Mouse (Mus musculus) thymus, postnatal 10 days (tissue): ENCODE measurements around the gene Zfp13.
A peak's percentile ranks its signal among the peaks of the same experiment; 100 is the strongest.

Experiments
- DNase-seq, 2 experiments: peaks; one replicate each; pipeline ENCODE4 v3.0.0; 2021; ENCODE audit warnings: low spot score in 2 of 2

Zfp13 gene

GRCm38 (mm10) chr17:23592208-23592925, 6.9 kb downstream of the Zfp13 start:
- peak; percentile 73 to 81 for DNase-seq

- no peak for DNase-seq
These were observed 12.0 kb downstream of the Zfp13 start for GRCm38 (mm10) chr17:23587253-23587652.

- DNase-seq: no peak
These were observed 13.4 kb downstream of the Zfp13 start for GRCm38 (mm10) chr17:23585721-23586491.

DNA sequence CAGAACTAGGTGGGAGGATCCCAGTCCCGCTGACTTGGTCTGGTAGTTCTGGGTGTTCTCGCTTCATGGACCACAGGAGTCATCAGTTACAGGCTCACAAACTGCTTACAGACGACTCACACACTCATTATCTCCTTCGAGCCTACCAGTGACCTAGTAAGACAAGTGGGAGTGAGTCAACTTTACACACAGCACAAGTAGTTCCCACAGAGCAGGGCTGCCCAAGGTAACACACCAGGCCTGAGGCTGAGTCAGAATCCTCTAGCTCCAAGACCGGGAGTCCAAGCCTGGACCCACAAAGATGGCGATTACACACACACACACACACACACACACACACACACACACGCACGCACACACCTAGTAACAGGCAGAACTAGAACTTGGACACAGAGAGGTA, 14.5 kb downstream of the Zfp13 start:
- DNase-seq: no peak

GRCm38 (mm10) chr17:23575951-23576552, 23.2 kb downstream of the Zfp13 start:
- no peak for DNase-seq

DNA sequence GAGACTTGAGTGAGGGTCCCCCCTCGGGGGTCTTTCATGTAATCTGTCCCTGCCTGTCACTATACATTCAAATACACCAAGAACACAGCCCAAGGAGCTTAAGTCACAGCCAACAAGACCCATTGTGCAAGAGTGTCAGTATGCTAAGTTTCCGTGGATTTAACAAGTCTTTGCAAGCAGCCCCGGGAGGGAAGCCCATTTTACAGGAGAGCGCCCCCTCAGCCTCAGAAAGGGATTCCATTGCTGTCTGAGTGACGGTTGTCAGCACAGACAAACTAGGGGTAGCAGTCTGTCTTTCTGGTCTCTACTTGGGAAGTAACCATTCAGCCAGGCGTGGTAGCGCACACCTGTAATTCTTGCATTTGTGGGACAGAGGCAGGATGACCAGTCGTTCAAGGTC, 25.2 kb downstream of the Zfp13 start:
- no peak for DNase-seq

GRCm38 (mm10) chr17:23572059-23572458, 27.2 kb downstream of the Zfp13 start:
- DNase-seq: no peak

- no peak for DNase-seq
These were observed 28.2 kb downstream of the Zfp13 start for GRCm38 (mm10) chr17:23571084-23571483.

DNA sequence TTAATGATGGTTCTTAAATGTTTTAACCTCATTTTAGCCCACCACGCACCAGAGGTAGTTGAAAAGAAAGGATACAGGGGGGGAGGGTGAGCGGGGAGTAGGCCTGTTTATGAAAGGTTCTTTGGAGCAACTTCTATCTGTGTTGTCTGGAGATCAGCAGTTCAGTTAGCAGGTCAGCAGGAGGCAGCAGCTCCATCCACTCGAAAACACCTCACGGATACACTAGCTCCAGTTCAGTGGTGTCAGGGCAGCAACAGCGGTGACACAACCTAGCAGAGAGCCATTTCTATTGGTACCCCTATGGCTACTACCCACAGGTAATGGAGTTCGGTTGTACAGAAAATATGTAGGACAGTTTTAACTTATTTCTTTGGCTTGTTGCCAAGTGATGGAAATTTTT, 29.3 kb downstream of the Zfp13 start:
- peak in 1 of 2 experiments; percentile 48 for DNase-seq

DNA sequence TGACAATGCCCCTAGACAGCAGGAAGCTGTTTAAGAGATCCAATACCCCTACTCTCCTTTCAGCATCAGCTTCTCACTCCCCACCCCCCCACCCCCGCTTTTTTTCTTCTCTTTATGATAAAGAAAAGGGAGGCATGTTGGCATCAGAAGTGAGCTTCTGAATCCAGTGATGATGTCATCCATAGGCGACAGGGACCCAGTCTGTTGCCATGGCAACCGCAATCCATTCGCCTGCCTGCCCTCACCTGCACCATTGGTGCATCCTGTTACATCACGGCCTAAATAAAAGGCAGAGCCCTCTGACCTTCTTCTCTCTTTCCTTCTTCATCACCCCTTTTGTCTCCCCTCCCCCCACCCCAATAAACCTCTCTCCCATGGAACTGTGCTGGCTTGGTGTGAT, 30.9 kb downstream of the Zfp13 start:
- DNase-seq: no peak

GRCm38 (mm10) chr17:23566787-23567186, 32.5 kb downstream of the Zfp13 start:
- DNase-seq: no peak

- no peak for DNase-seq
These were observed 34.9 kb downstream of the Zfp13 start for GRCm38 (mm10) chr17:23564368-23564715.

DNA sequence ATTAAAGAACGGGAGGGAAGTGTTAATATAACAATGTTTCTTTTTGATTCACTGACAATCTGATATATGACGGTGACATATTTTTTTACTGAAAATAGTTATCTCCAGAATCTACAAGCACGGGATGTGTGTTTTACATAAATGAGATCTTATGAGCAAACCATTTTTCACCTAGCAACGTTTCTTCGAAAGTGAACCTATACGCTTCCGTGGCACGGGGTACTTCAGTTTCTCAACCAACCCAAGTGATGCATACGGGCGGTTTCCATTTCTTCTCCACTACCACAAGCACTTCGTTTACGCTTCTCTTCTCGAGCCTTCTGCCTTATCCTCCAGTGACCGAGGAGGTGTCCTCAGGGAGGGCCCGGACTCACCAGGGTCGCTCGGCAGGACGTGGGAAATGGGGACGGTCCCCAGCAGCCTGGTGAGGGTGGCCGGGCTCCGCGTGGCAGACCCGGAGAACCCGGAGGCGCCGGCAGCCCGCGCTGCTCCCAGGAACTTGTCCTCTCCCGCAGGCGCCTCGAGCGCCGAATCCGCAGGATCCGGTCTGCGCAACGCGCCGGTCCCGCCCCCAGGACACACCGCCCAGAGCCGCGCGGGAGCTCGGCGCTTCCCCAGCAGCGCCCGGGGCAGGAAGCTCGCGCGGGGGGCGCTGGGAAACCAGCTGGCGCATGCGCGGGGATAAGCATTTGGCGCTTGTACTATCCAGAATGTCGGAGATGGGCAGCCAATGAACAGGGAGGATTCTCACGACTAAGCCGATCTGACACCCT, 35.5 kb downstream of the Zfp13 start, which contains the start of gene Zfp213:
TSS of gene Zfp213 (minus strand) at position 644 of the 773 bp plus-strand sequence.
- peak; percentile 90 to 94 for DNase-seq

GRCm38 (mm10) chr17:23559767-23560166, 39.5 kb downstream of the Zfp13 start:
- DNase-seq: peak; percentile 40 to 66

GRCm38 (mm10) chr17:23555243-23555916, 43.9 kb downstream of the Zfp13 start:
- no peak for DNase-seq

GRCm38 (mm10) chr17:23554321-23554720, 45.0 kb downstream of the Zfp13 start:
- no peak for DNase-seq

DNA sequence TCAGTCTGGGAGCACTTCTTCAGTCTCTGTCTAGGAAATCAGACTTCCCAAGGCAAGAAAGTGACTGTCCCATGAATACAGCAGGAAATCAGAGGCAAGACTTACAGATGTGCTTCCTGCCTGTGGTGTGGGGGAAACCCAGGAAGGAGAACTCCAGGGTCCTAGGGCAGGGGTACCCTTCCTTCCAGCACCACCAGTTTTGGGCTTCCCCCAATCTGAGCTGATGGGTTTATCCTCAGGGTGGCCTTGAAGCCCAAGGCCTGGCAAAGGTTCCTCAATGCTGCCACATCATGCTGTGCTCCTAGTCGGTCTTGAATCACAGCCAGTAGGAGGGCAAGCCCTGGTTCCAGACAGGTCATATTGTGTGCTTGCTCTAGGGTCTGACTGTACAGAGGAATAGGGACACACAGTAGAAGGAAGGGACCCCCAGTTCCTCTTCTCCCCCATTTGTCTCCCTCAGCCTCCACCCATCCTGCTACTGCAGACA, 45.6 kb downstream of the Zfp13 start:
- DNase-seq: no peak

DNA sequence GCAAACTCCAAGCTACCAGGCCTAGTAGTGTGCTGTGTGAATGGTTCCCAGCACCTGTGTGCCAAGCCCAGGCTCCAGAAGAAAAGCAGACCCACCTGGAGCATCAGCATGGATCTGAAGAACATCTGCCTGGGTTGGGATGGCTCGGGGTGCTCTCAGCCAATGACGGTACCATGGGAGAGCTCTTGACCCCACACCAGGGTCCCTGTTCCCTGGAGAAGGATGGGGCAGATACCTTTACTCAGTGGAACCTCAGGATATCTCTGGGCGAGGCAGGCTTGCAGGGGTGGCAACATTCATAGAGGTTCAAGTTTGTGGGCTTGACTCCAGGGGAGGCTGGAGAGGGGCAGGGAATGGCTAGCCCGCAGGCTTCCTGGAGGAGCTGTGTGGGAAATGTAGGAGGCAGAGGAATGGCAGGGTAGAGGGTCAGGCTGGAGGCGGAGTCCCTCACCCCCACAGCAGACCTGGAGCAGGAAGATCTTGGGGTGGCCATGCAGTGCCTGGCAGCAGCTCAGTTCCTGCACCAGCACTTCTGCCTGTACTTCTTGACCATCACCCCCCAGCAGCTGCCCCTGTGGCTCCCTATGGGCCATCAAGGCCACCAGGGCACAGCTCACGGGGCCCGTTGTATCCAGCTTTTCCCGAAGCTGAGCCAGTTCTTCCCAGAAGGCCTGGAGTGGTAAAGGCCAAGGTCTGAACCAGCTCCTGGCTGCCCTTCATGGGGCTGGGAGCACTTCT, 46.2 kb downstream of the Zfp13 start:
- DNase-seq: no peak

DNA sequence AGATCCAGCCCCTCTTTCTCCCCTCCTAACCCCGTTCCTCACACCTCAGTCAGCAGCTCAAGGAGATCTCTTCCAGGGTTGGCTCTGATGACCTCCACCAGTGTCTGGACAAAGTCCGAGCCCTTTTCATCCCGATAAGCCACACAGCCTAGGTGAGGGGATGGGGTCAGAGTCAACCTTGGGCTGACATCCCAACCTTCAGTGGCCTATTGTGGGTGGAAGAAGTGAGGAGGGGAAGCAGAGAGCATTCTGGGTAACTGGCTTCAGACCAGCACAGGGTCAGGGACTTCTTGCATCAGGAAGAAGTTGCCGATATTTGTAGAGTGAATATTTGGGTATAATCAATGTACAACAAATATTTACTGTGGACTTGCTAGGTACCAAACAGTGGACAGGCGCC, 47.3 kb downstream of the Zfp13 start:
- no peak for DNase-seq

DNA sequence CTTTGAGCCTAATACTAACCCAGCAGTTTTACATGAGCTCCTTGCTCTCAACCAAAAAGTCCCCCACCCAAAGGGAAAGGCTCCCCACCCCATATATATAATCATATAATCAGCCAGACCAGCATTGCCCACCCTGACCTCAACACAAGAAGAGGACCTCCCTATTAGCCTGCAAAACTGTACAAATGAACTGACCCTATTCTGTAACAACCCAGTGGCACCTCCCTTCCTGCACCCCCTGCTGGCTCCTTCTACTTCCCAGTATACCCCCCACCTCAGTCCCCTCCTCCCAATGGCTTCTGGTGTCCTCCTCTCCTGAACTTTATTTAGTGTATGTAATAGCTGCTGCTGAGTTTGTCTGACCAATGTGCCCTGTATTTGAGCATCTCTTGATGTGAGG, 47.9 kb downstream of the Zfp13 start:
- DNase-seq: no peak

- DNase-seq: no peak
These were observed 48.4 kb downstream of the Zfp13 start for GRCm38 (mm10) chr17:23550856-23551255.
